Mouse (Mus musculus): Measurements from ENCODE around the gene Dctpp1. TPM values are rescaled to one million over a fixed set of nuclear protein-coding genes. Genes with fewer than 3 reads are reported as not detected.
"Not testable (repeated sequence)": the region's sequence is repeated elsewhere in the genome, so short reads cannot be mapped to it uniquely, and the experiment has no call there.

The Dctpp1 gene
- total RNA-seq, 2 experiments from 2014 or later, result 27.9 to 29.5 TPM

DNA sequence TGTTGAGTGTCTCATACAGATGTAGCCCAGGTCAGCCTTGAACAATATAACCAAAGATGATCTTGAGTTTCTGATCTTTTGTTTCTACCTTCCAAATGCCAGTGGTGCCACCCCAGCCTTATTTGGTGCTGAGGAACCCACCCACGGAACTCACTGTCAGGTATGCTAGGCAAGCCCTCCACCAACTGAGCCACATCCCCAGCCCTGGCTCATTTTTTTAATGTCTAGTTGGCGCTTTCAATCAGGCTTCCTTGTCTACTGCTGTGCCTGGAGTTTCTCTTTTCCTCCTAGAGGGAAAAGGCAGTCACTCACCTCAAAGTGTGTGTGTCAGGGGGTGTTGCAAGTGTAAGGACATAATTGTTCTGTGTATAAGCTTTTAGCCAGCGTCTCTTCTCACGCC is 10.6 kb upstream of the Dctpp1 start:
- no peak for DNase-seq (ENCODE audit: low spot score in 2 of 2)

DNA sequence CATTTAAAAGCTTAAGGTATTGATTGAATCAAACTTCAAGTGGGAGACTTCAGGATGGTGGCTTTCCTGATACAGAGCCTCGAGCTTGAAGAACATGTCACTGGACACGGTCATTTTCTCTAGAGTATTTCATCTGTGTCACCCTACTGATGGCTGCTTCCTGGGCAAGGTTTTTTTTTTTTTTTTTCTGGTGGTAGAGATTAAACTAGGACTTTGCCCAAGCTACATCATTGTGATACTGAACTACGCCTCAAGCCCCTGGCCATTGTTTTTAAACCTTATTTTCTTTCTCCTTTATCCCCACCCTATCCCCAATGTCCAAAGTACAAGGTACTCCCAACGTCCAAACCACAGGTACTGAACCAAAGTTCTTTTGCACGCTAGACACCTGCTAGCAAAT is 10.2 kb upstream of the Dctpp1 start:
- DNase-seq (ENCODE audit: low spot score in 2 of 2), result no peak

DNA sequence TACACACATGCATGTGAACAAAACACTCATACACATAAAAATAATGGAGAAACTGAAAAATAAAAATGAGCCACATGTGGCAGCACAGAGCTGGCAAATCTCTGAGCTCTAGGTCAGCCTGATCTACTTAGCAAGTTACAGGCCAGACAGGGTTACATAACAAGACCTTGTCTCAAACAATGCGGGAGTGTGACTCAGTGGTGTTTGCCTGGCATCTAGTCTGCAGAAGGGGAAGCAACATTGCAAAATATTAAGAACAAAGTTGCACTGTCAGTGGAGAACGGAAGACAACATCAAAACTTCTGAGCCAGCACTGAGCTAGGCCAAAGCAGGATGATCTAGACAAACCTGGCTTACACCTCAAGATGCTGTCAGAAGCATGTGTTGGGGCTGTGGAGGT is 9.7 kb upstream of the Dctpp1 start:
- no peak for DNase-seq (ENCODE audit: low spot score in 2 of 2)

DNA sequence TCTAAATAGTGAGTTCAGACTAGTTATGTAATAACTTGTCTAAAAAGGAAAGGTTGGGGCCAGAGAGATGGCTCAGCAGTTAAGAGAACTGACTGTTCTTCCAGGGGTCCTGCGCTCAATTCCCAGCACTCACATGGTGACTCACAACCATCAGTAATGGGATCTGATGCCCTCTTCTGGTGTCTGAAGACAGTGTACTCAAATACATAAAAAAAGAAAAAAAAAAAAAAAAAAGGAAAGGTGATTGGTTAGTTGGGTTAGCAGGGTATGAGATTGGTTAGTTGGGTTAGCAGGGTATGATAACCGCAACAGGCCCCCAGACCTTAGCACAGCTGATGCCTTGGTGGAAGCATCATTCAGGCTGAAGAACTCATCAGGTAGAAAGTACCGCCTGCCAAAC is 3.0 kb upstream of the Dctpp1 start:
- DNase-seq (ENCODE audit: low spot score in 2 of 2), result no peak

- DNase-seq (ENCODE audit: low spot score in 2 of 2), result no peak
Observed at GRCm38 (mm10) chr7:127262218-127262961, 1.9 kb upstream of the Dctpp1 start.

GRCm38 (mm10) chr7:127259186-127259905 is 1.2 kb downstream of the Dctpp1 start:
- DNase-seq (ENCODE audit: low spot score in 2 of 2), result no peak

DNA sequence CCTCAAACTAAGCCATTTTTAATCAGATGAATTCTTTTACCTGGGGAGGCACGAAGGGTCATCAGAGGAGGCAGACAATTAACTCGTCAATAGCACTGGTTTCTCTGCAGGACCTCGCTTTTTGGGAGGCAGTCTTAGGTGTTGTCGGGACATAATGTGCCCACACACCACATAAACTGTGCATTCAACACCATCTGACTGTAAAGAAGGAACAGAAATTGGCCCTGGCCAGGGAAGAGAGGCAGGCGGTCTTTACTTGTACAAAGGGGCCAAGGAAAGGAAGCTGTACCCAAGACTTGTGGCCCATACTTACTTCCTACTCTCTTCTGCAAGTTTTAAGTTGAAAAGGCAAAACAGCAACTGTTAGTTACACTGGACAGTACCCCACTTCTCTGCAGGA is 4.0 kb downstream of the Dctpp1 start:
- no peak for DNase-seq (ENCODE audit: low spot score in 2 of 2)

DNA sequence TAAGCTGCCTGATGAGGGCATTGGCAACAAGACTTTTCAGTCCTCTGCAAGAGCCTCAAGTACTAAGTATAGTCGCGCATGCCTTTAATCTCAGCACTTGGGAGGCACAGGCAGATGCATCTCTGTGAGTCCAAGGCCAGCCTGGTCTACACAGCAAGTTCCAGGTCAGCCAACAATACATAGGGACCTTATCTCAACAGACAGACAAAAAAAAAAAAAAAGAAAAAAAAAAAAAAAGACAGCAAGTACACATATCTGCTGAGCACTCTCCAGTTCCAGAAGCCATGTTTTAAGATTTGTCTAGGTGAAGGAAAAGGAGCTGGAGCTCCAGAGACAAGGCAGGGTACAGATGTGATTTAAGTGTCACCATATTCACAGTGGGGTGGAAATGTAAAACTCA is 4.5 kb downstream of the Dctpp1 start:
- DNase-seq (ENCODE audit: low spot score in 2 of 2), result no peak

DNA sequence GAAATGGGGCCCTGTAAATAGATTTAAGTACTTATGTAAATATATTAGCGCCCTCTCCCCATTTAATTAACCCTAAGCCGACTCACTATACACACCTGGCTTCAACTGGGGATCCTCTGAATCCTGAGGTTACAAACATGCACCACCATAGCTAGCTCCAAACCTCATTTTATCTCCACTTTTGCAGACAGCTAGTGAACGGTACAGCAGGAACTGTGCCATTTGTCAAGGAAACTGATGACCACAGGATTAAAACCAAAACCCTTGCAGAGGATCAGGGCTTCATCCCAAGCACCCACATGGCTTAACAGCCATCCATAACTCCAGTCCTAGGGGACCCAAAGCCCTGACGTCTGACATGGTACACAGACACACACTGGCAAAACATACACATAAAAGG is 5.5 kb downstream of the Dctpp1 start:
- DNase-seq (ENCODE audit: low spot score in 2 of 2), result no peak

GRCm38 (mm10) chr7:127253821-127254769 is 6.4 kb downstream of the Dctpp1 start:
- DNase-seq (ENCODE audit: low spot score in 2 of 2), result peak; percentile 93

GRCm38 (mm10) chr7:127253341-127253740 is 7.2 kb downstream of the Dctpp1 start:
- no peak for DNase-seq (ENCODE audit: low spot score in 2 of 2)

GRCm38 (mm10) chr7:127252414-127252813 is 8.1 kb downstream of the Dctpp1 start:
- DNase-seq (ENCODE audit: low spot score in 2 of 2), result no peak

GRCm38 (mm10) chr7:127250511-127250910 is 10.0 kb downstream of the Dctpp1 start:
- not testable (repeated sequence) for DNase-seq (ENCODE audit: low spot score in 2 of 2)

- DNase-seq (ENCODE audit: low spot score in 2 of 2), result no peak
Observed at GRCm38 (mm10) chr7:127244658-127245510, 15.6 kb downstream of the Dctpp1 start.

DNA sequence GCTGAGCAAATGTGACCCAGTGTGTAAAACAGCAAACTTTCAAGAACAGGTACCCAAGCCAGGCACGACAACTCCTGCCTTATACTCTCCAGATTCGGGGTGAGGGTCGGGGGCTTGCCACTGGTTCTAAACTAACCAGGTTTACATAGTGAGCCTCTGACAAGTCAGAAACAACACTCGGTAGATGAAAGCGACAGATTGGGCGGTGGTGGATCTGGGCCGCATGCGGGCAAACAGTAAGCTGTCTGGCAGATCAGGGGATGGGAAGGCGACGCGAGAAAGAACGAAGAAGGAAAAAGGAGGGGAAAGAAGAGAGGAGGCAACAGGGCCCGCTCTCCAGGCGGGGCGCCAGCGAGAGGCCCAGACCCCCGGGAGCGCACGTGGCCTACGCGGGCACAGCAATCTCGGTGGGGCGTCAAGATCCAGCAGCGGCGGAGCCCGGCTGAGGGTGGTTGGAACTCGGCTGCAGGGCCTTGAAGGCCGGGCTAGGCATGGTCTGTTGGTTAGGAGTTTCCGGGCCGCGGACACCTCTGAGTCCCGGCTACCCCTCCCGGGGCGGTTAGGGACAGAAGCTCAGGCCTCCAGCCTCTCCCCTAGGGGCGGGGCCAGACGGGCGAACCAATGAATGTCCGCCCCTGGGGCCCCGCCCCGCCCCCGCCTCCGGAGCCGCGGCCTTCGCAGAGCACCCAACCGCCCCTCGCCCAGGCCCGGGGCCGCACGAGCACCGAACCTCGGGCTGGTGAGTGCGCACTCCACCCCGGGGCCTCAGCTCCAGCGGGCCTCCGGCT is 16.4 kb downstream of the Dctpp1 start, which contains the start of gene Zfp771:
Gene Zfp771 (plus strand): TSS at position 405 of the 788 bp plus-strand sequence.
- peak; percentile 95 to 96 for DNase-seq (ENCODE audit: low spot score in 2 of 2)

- DNase-seq (ENCODE audit: low spot score in 2 of 2), result no peak
Observed at GRCm38 (mm10) chr7:127243361-127243867, 17.1 kb downstream of the Dctpp1 start.

DNA sequence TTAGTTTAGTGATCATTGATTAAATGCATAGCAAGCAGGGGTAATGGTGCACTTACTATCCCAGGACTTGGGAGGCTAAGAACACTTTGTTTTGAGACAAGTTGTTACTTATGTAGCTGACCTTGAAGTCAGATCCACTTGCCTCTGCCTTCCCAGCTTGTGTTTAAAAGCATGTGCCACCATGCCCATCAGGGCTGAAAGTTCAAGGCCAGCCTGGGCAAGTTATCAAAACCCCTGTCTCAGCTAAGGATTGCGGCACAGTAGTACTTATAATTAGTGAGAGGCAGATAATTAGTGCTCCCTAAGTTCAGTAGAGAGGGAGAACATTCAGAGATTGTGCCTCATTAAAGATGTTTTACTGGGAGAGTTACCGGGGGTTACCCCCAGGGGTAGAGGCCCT is 25.7 kb downstream of the Dctpp1 start:
- no peak for DNase-seq (ENCODE audit: low spot score in 2 of 2)

DNA sequence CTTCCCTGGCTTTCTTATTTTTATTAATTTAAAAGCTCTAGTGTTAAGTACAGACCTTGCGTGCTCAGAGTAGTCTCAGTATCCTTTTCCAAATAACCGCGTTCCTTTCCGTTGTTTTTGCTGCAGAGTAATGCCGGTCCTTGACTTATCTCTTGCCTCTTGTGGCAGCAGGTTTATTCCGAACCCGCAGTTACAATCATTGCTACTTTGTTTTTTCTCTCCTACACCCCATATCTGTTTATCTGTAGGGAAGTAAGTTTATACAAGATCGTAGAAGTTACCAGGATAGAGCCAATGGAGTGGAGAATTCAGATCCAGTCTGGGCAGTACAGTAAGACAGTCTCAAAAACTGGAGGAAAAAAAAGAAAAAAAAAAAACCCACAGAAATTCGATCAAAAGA is 26.7 kb downstream of the Dctpp1 start:
- DNase-seq (ENCODE audit: low spot score in 2 of 2), result no peak

GRCm38 (mm10) chr7:127233368-127233749 is 27.1 kb downstream of the Dctpp1 start:
- no peak for DNase-seq (ENCODE audit: low spot score in 2 of 2)
